Comparison of ENCODE assay signal across 31 mouse cellular contexts in genomic region chr4:151087358-151087757, GRCm38 (mm10). TPM values are rescaled to one million over a fixed set of nuclear protein-coding genes. Genes with fewer than 3 reads are reported as not detected.
A peak's percentile ranks its signal among the peaks of the same experiment; 100 is the strongest.
DNase-seq lines count a peak whose midpoint lies in the region; ATAC-seq and TF ChIP-seq lines count a peak whose summit lies in the region.
"Had no signal": no experiment of that assay in that cellular context is flagged by ENCODE, and none has a peak within 500 bp of the region (broad histone marks: within the 10 kb centered on the region; RNA-seq: fewer than 3 reads in every experiment).

No protein-coding gene starts in this region.

- 100% methylated on average over 1 of the region's 1 CpGs for WGBS in hindbrain, postnatal 0 days
- WGBS in hindbrain, embryonic 12.5 days = 97% methylated on average over 1 of the region's 1 CpGs
- 70% methylated on average over 1 of the region's 1 CpGs for WGBS in liver, embryonic 14.5 days (ENCODE audit: insufficient replicate concordance)
- WGBS in stomach, postnatal 0 days = 92% methylated on average over 1 of the region's 1 CpGs
- WGBS in forebrain, embryonic 10.5 days = 91% methylated on average over 1 of the region's 1 CpGs

- no peak for TF ChIP-seq POLR2A in ES-Bruce4 (IDR thresholded peaks at IDR 0.05; ENCODE audit: insufficient read depth, low read length)

- H3K27ac ChIP-seq in hindbrain, postnatal 0 days = no peak overlapping the region
- H3K27ac ChIP-seq in hindbrain, embryonic 12.5 days = no peak overlapping the region
- H3K27ac ChIP-seq in liver, embryonic 14.5 days = no peak overlapping the region
- H3K27ac ChIP-seq in ES-Bruce4 (ENCODE audit: insufficient read depth, low read length) = no peak overlapping the region
- H3K27ac ChIP-seq in stomach, postnatal 0 days (replicated peaks) = no peak overlapping the region
- no peak overlapping the region for H3K27ac ChIP-seq in forebrain, embryonic 10.5 days
- H3K27ac ChIP-seq: hindbrain, embryonic 14.5 days; intestine, embryonic 15.5 days; kidney, embryonic 15.5 days; limb, embryonic 13.5 days; liver, embryonic 15.5 days; midbrain, embryonic 10.5 days; neural tube, embryonic 15.5 days had no signal

- peak; percentile 20 for DNase-seq in hindbrain, postnatal 0 days (ENCODE audit: low spot score)
- no peak for DNase-seq in liver, embryonic 14.5 days (ENCODE audit: low read depth in 3 of 3, low spot score in 3 of 3)
- DNase-seq in liver = no peak
- no peak for DNase-seq in stomach, postnatal 0 days (ENCODE audit: low spot score)
- no peak for DNase-seq in forebrain, embryonic 10.5 days (ENCODE audit: extremely low spot score, low spot score)
- DNase-seq: adrenal gland, postnatal 36 days; cerebellum, adult 11 months; cerebellum, postnatal 36 days; gastrocnemius, postnatal 14 days; heart, adult 11 months; heart, postnatal 36 days; layer of hippocampus, postnatal 36 days; right cerebral cortex, adult 18-20 months; right cerebral cortex, postnatal 4 days; thymus, postnatal 25 days had no signal

- peak; percentile 54 for TF ChIP-seq CTCF in hindbrain, postnatal 0 days (IDR thresholded peaks at IDR 0.05; ENCODE audit: low read depth)
- TF ChIP-seq CTCF in liver, embryonic 14.5 days (IDR thresholded peaks at IDR 0.05; ENCODE audit: low read depth) = peak; percentile 13; the same call in 1 of the 2 replicates
- peak; percentile 2 for TF ChIP-seq CTCF in ES-Bruce4 (IDR thresholded peaks at IDR 0.05; ENCODE audit: low read depth, low read length)
- peak; percentile 32; the same call in 1 of the 2 replicates for TF ChIP-seq CTCF in stomach, postnatal 0 days (IDR thresholded peaks at IDR 0.05; ENCODE audit: low read depth)

- H3K9me3 ChIP-seq in hindbrain, postnatal 0 days (ENCODE audit: low read length) = no peaks in the 10 kb centered on the region
- no peaks in the 10 kb centered on the region for H3K9me3 ChIP-seq in hindbrain, embryonic 12.5 days (replicated peaks)
- H3K9me3 ChIP-seq in liver, embryonic 14.5 days (ENCODE audit: control insufficient read depth, low read length) = no peaks in the 10 kb centered on the region
- H3K9me3 ChIP-seq in ES-Bruce4 (replicated peaks; ENCODE audit: control insufficient read depth, insufficient read depth, low read length, poor library complexity, severe bottlenecking) = no peaks in the 10 kb centered on the region
- no peaks in the 10 kb centered on the region for H3K9me3 ChIP-seq in stomach, postnatal 0 days (ENCODE audit: control insufficient read depth, low read length)
- H3K9me3 ChIP-seq in forebrain, embryonic 10.5 days = no peaks in the 10 kb centered on the region
- H3K9me3 ChIP-seq: intestine, embryonic 15.5 days; kidney, embryonic 15.5 days; limb, embryonic 13.5 days; liver, embryonic 15.5 days; midbrain, embryonic 10.5 days; neural tube, embryonic 15.5 days had no signal

- H3K4me1 ChIP-seq in hindbrain, postnatal 0 days (ENCODE audit: insufficient read depth, low read length) = 0 out of 2 replicates have a peak, but pooled peaks cover 3% of the 10 kb centered on the region
- peaks cover 9% of the 10 kb centered on the region for H3K4me1 ChIP-seq in hindbrain, embryonic 12.5 days
- H3K4me1 ChIP-seq in liver, embryonic 14.5 days (replicated peaks; ENCODE audit: control insufficient read depth in 2 of 2, insufficient read depth in 2 of 2, low read length in 1 of 2) = no peaks in the 10 kb centered on the region
- no peaks in the 10 kb centered on the region for H3K4me1 ChIP-seq in ES-Bruce4 (ENCODE audit: control insufficient read depth, insufficient read depth, low read length)
- no peaks in the 10 kb centered on the region for H3K4me1 ChIP-seq in stomach, postnatal 0 days (replicated peaks; ENCODE audit: control insufficient read depth, insufficient read depth)
- H3K4me1 ChIP-seq in forebrain, embryonic 10.5 days = peaks cover 7% of the 10 kb centered on the region
- H3K4me1 ChIP-seq: intestine, embryonic 15.5 days; limb, embryonic 13.5 days; liver, embryonic 15.5 days had no signal

- no peaks in the 10 kb centered on the region for H3K27me3 ChIP-seq in hindbrain, postnatal 0 days (ENCODE audit: insufficient read depth, low read length)
- no peaks in the 10 kb centered on the region for H3K27me3 ChIP-seq in hindbrain, embryonic 12.5 days
- no peaks in the 10 kb centered on the region for H3K27me3 ChIP-seq in liver, embryonic 14.5 days (ENCODE audit: control insufficient read depth, insufficient read depth, low read length)
- H3K27me3 ChIP-seq in ES-Bruce4 (ENCODE audit: control insufficient read depth, insufficient read depth, low read length, poor library complexity, severe bottlenecking) = no peaks in the 10 kb centered on the region
- no peaks in the 10 kb centered on the region for H3K27me3 ChIP-seq in stomach, postnatal 0 days (ENCODE audit: control insufficient read depth, insufficient read depth, low read length)
- H3K27me3 ChIP-seq in forebrain, embryonic 10.5 days (ENCODE audit: poor library complexity, severe bottlenecking) = no peaks in the 10 kb centered on the region
- H3K27me3 ChIP-seq: intestine, embryonic 15.5 days; kidney, embryonic 15.5 days; limb, embryonic 13.5 days; liver, embryonic 15.5 days; neural tube, embryonic 15.5 days had no signal

- no peak overlapping the region for H3K9ac ChIP-seq in hindbrain, postnatal 0 days (replicated peaks; ENCODE audit: low read length)
- no peak overlapping the region for H3K9ac ChIP-seq in hindbrain, embryonic 12.5 days
- H3K9ac ChIP-seq in liver, embryonic 14.5 days (replicated peaks) = no peak overlapping the region
- no peak overlapping the region for H3K9ac ChIP-seq in ES-Bruce4 (ENCODE audit: low read depth, poor library complexity, severe bottlenecking)
- H3K9ac ChIP-seq in stomach, postnatal 0 days (ENCODE audit: low read length) = no peak overlapping the region
- H3K9ac ChIP-seq: hindbrain, embryonic 14.5 days; intestine, embryonic 15.5 days; kidney, embryonic 15.5 days; limb, embryonic 13.5 days; liver, embryonic 15.5 days; neural tube, embryonic 15.5 days had no signal

- H3K4me3 ChIP-seq in hindbrain, postnatal 0 days (ENCODE audit: low read length) = no peak overlapping the region
- H3K4me3 ChIP-seq in hindbrain, embryonic 12.5 days = no peak overlapping the region
- no peak overlapping the region for H3K4me3 ChIP-seq in liver, embryonic 14.5 days (ENCODE audit: insufficient read depth in 1 of 2, low read depth in 2 of 2, low read length in 2 of 2)
- no peak overlapping the region for H3K4me3 ChIP-seq in ES-Bruce4 (ENCODE audit: low read depth, low read length)
- H3K4me3 ChIP-seq in stomach, postnatal 0 days (ENCODE audit: low read depth, low read length) = no peak overlapping the region
- no peak overlapping the region for H3K4me3 ChIP-seq in forebrain, embryonic 10.5 days
- H3K4me3 ChIP-seq: intestine, embryonic 15.5 days; kidney, embryonic 15.5 days; limb, embryonic 13.5 days; liver, embryonic 15.5 days; midbrain, embryonic 10.5 days; neural tube, embryonic 15.5 days had no signal

- H3K36me3 ChIP-seq in hindbrain, postnatal 0 days (ENCODE audit: insufficient read depth, low read length) = peaks cover 29% of the 10 kb centered on the region
- peaks cover 63% of the 10 kb centered on the region for H3K36me3 ChIP-seq in hindbrain, embryonic 12.5 days
- H3K36me3 ChIP-seq in liver, embryonic 14.5 days (replicated peaks; ENCODE audit: control insufficient read depth, insufficient read depth, low read depth) = no peaks in the 10 kb centered on the region
- no peaks in the 10 kb centered on the region; the same call in 1 of the 2 replicates for H3K36me3 ChIP-seq in ES-Bruce4 (ENCODE audit: control insufficient read depth, insufficient read depth, low read length, poor library complexity, severe bottlenecking)
- H3K36me3 ChIP-seq in stomach, postnatal 0 days (ENCODE audit: control insufficient read depth, insufficient read depth, low read length) = no peaks in the 10 kb centered on the region
- H3K36me3 ChIP-seq in forebrain, embryonic 10.5 days (replicated peaks) = peaks cover 71% of the 10 kb centered on the region
- H3K36me3 ChIP-seq: intestine, embryonic 15.5 days; liver, embryonic 15.5 days had no signal

- H3K4me2 ChIP-seq in hindbrain, postnatal 0 days (ENCODE audit: low read depth, low read length) = no peak overlapping the region
- H3K4me2 ChIP-seq in hindbrain, embryonic 12.5 days (replicated peaks) = no peak overlapping the region
- no peak overlapping the region for H3K4me2 ChIP-seq in liver, embryonic 14.5 days (ENCODE audit: low read depth)
- H3K4me2 ChIP-seq in stomach, postnatal 0 days (replicated peaks; ENCODE audit: low read depth) = no peak overlapping the region
- H3K4me2 ChIP-seq: hindbrain, embryonic 14.5 days; intestine, embryonic 15.5 days; kidney, embryonic 15.5 days; limb, embryonic 13.5 days; liver, embryonic 15.5 days; neural tube, embryonic 15.5 days had no signal

- no peak for TF ChIP-seq EP300 in liver, embryonic 14.5 days (IDR thresholded peaks at IDR 0.05; ENCODE audit: low read depth)
- TF ChIP-seq EP300 in ES-Bruce4 (IDR thresholded peaks at IDR 0.05; ENCODE audit: insufficient read depth, low read depth, low read length) = no peak
- TF ChIP-seq EP300 in stomach, postnatal 0 days (optimal IDR thresholded peaks at IDR 0.05) = no peak

- no peak for ATAC-seq in hindbrain, postnatal 0 days
- ATAC-seq in hindbrain, embryonic 12.5 days (ENCODE audit: low FRiP score) = no peak
- no peak for ATAC-seq in liver, embryonic 14.5 days (ENCODE audit: insufficient read depth)
- no peak for ATAC-seq in stomach, postnatal 0 days (ENCODE audit: low FRiP score, low TSS enrichment)
- ATAC-seq: forebrain, embryonic 16.5 days; intestine, embryonic 15.5 days; lung, postnatal 0 days had no signal

RNA-seq across cellular contexts. Expression of gene Gm13090, which starts 2.0 kb away (rescaled TPM):
- total RNA-seq in hindbrain, postnatal 0 days (2014; rRNA removed) = not detected in 2 replicates
- polyA plus RNA-seq in hindbrain, postnatal 0 days (2015; fragmentation: Nextera tagmentation; extraction: Ambion mirVana) = not detected in 2 replicates
- not detected in 2 replicates for polyA plus RNA-seq in hindbrain, embryonic 12.5 days (2016; fragmentation: Nextera tagmentation; extraction: Ambion mirVana)
- polyA plus RNA-seq in liver, embryonic 14.5 days (2012; rRNA removed) = not detected in 2 replicates
- not detected in 2 replicates for polyA plus RNA-seq in liver, embryonic 14.5 days (2014; fragmentation: Nextera tagmentation; extraction: Ambion mirVana)
- not detected in 2 replicates for polyA plus RNA-seq in ES-Bruce4 (2011; ENCODE audit: insufficient read depth, insufficient read length, low read depth, missing spikeins)
- not detected in 2 replicates for polyA plus RNA-seq in stomach, postnatal 0 days (2015; fragmentation: Nextera tagmentation; extraction: Ambion mirVana)
- not detected in 2 replicates for polyA plus RNA-seq in forebrain, embryonic 10.5 days (2016; fragmentation: Nextera tagmentation; extraction: Ambion mirVana)
- total RNA-seq: adrenal gland, adult 18-20 months; adrenal gland, postnatal 36 days; ES-E14; gastrocnemius, postnatal 14 days; heart, postnatal 36 days; layer of hippocampus, postnatal 36 days; left cerebral cortex, postnatal 25 days had no signal
- polyA plus RNA-seq: embryonic facial prominence, embryonic 14.5 days; heart, embryonic 14.5 days; intestine, embryonic 15.5 days; kidney, embryonic 15.5 days; limb, embryonic 13.5 days; liver, embryonic 15.5 days; lung, postnatal 0 days; midbrain, embryonic 10.5 days; neural tube, embryonic 15.5 days had no signal

RNA-seq across cellular contexts. Expression of gene Vamp3, which starts 29.6 kb away (rescaled TPM):
- total RNA-seq in hindbrain, postnatal 0 days (2014; rRNA removed) = 34.2 and 35.2 TPM in 2 replicates
- polyA plus RNA-seq in hindbrain, postnatal 0 days (2015; fragmentation: Nextera tagmentation; extraction: Ambion mirVana) = 56.3 and 57.0 TPM in 2 replicates
- 85.7 and 86.3 TPM in 2 replicates for polyA plus RNA-seq in hindbrain, embryonic 12.5 days (2016; fragmentation: Nextera tagmentation; extraction: Ambion mirVana)
- polyA plus RNA-seq in liver, embryonic 14.5 days (2012; rRNA removed) = 17.9 and 24.7 TPM in 2 replicates
- 11.0 and 14.0 TPM in 2 replicates for polyA plus RNA-seq in liver, embryonic 14.5 days (2014; fragmentation: Nextera tagmentation; extraction: Ambion mirVana)
- polyA plus RNA-seq in ES-Bruce4 (2011; ENCODE audit: insufficient read depth, insufficient read length, low read depth, missing spikeins) = 68.2 and 77.0 TPM in 2 replicates
- polyA plus RNA-seq in stomach, postnatal 0 days (2015; fragmentation: Nextera tagmentation; extraction: Ambion mirVana) = 105 and 110 TPM in 2 replicates
- polyA plus RNA-seq in forebrain, embryonic 10.5 days (2016; fragmentation: Nextera tagmentation; extraction: Ambion mirVana) = 123 and 124 TPM in 2 replicates

RNA-seq across cellular contexts. Expression of gene Per3, which starts 42.9 kb away (rescaled TPM):
- total RNA-seq in hindbrain, postnatal 0 days (2014; rRNA removed) = 4.0 and 11.4 TPM in 2 replicates
- polyA plus RNA-seq in hindbrain, postnatal 0 days (2015; fragmentation: Nextera tagmentation; extraction: Ambion mirVana) = 4.7 and 5.0 TPM in 2 replicates
- 5.6 and 6.0 TPM in 2 replicates for polyA plus RNA-seq in hindbrain, embryonic 12.5 days (2016; fragmentation: Nextera tagmentation; extraction: Ambion mirVana)
- polyA plus RNA-seq in liver, embryonic 14.5 days (2012; rRNA removed) = 2.2 and 2.3 TPM in 2 replicates
- polyA plus RNA-seq in liver, embryonic 14.5 days (2014; fragmentation: Nextera tagmentation; extraction: Ambion mirVana) = 2.4 and 2.9 TPM in 2 replicates
- polyA plus RNA-seq in ES-Bruce4 (2011; ENCODE audit: insufficient read depth, insufficient read length, low read depth, missing spikeins) = 11.9 and 14.1 TPM in 2 replicates
- polyA plus RNA-seq in stomach, postnatal 0 days (2015; fragmentation: Nextera tagmentation; extraction: Ambion mirVana) = 6.9 and 8.0 TPM in 2 replicates
- polyA plus RNA-seq in forebrain, embryonic 10.5 days (2016; fragmentation: Nextera tagmentation; extraction: Ambion mirVana) = 6.1 and 6.5 TPM in 2 replicates

Comparison
In these comparisons a context has a peak if more than half of its experiments do, and no peak if none do; other contexts are left out.
1. CTCF ChIP-seq: peak in every context shown above with its lines; median percentile 54 in hindbrain, postnatal 0 days; 32 in stomach, postnatal 0 days; 13 in liver, embryonic 14.5 days; 2 in ES-Bruce4.